Mouse (Mus musculus) erythroblast, embryonic 14.5 days (primary cell): ENCODE data around the gene Cacna1d.

Experiments
- GATA1 ChIP-seq: IDR thresholded peaks from 2 replicates; pipeline ENCODE4 v1.6.1; 2012; ENCODE audit warnings: low read length, inconsistent platforms, mixed read lengths
- TAL1 ChIP-seq: IDR thresholded peaks from 3 replicates; pipeline ENCODE4 v1.6.1; 2012; ENCODE audit warnings: low read length, inconsistent platforms, mixed read lengths

DNA sequence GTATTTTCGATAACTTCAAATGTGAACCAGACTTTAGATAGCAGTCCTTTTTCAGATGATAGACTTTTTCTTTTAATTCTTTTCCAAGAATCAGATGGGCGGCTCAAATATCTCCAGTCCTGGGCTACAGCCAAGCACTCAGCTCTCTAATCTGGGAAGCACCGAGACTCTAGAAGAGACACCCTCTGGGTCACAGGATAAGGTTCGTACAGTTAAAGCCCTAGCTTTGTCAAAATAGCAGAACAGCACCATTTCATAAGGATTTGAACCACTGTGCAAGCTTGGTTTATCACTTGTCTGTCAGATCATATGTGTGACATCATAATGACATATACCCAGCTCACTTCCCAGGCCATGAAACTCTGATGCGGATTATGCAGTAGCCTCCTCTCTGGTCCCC lies 21.6 kb upstream of the Cacna1d start:
- TF ChIP-seq GATA1 (no peak), TAL1 (no peak)
